Mouse (Mus musculus) liver, embryonic 14.5 days (tissue): Measurements from ENCODE around the gene Acsm1. TPM values are rescaled to one million over a fixed set of nuclear protein-coding genes. Genes with fewer than 3 reads are reported as not detected.
"Not testable (repeated sequence)": the region's sequence is repeated elsewhere in the genome, so short reads cannot be mapped to it uniquely, and the experiment has no call there.

ENCODE experiments used
- ATAC-seq: fragments of 200-750 bp; cut with Nextera tagmentation; 2 replicates; pipeline ENCODE4 v1.8.0; 2017; ENCODE audit warnings: moderate number of reproducible peaks, mild to moderate bottlenecking, moderate library complexity; ENCODE audit not compliant: insufficient read depth
- DNase-seq, 3 experiments: peaks; one replicate each; pipeline ENCODE4 v3.0.0-alpha.2; 2012 to 2013; ENCODE audit warnings: low read depth in 3 of 3, low spot score in 3 of 3
- H3K27ac ChIP-seq: fragments of 300-500 bp; sonication (generic); 2 replicates; pipeline ENCODE4 v1.5.1; 2014; ENCODE audit warnings: moderate library complexity, mild to moderate bottlenecking, control low read depth, inconsistent platforms
- H3K27me3 ChIP-seq: fragments of 300-500 bp; sonication (generic); 2 replicates; pipeline ENCODE4 v1.6.1; 2014; ENCODE audit warnings: mild to moderate bottlenecking, low read length, moderate library complexity; ENCODE audit not compliant: control insufficient read depth, insufficient read depth
- H3K36me3 ChIP-seq: fragments of 300-500 bp; sonication (generic); replicated peaks from 2 replicates; pipeline ENCODE4 v1.6.1; 2014; ENCODE audit warnings: low read depth; ENCODE audit not compliant: control insufficient read depth, insufficient read depth
- H3K4me1 ChIP-seq, 2 experiments: fragments of 200-500 bp in 1 of 2; fragments of 300-500 bp in 1 of 2; sonication (generic) in 1 of 2; replicated peaks; 2 replicates each; pipeline ENCODE4 v1.6.1; 2012 to 2014; ENCODE audit warnings: antibody characterized with exemption in 1 of 2, inconsistent platforms in 1 of 2, low read length in 1 of 2; ENCODE audit not compliant: control insufficient read depth in 2 of 2, insufficient read depth in 2 of 2
- H3K4me2 ChIP-seq: fragments of 300-500 bp; sonication (generic); 2 replicates; pipeline ENCODE4 v1.6.1; 2014; ENCODE audit warnings: low read depth, mild to moderate bottlenecking, control low read depth, moderate library complexity
- H3K4me3 ChIP-seq, 2 experiments: fragments of 200-500 bp in 1 of 2; fragments of 300-500 bp in 1 of 2; sonication (generic) in 1 of 2; 2 replicates each; pipeline ENCODE4 v1.5.1; 2012 to 2014; ENCODE audit warnings: low read depth in 2 of 2, low read length in 2 of 2, mild to moderate bottlenecking in 2 of 2, control low read depth in 1 of 2, inconsistent platforms in 1 of 2, moderate library complexity in 1 of 2; ENCODE audit not compliant: insufficient read depth in 1 of 2
- H3K9ac ChIP-seq: fragments of 300-500 bp; sonication (generic); replicated peaks from 2 replicates; pipeline ENCODE4 v1.6.1; 2014; ENCODE audit warnings: mild to moderate bottlenecking, control low read depth, moderate library complexity
- H3K9me3 ChIP-seq: fragments of 300-500 bp; sonication (generic); 2 replicates; pipeline ENCODE4 v1.6.1; 2016; ENCODE audit warnings: low read length, mixed read lengths; ENCODE audit not compliant: control insufficient read depth
- CTCF ChIP-seq: IDR thresholded peaks from 2 replicates; pipeline ENCODE4 v1.5.1; 2016; ENCODE audit warnings: antibody characterized with exemption, low read depth, control low read depth
- EP300 ChIP-seq: IDR thresholded peaks from 2 replicates; pipeline ENCODE4 v1.6.1; 2016; ENCODE audit warnings: antibody characterized with exemption, low read depth
- WGBS: fragments of 180-500 bp; shearing (Covaris S2); extraction: QIAGEN DNeasy Blood & Tissue Kit; methylation state at CpG from one replicate; pipeline ENCODE4 v1.1.7; 2014; ENCODE audit not compliant: insufficient replicate concordance; 5-methylcytosine and 5-hydroxymethylcytosine counted together
- polyA plus RNA-seq, 2 experiments: library from polyadenylated mRNA; depleted of rRNA in 1 of 2; stranded (reverse) in 1 of 2; unstranded in 1 of 2; fragments of >200 nt; fragmentation: Nextera tagmentation in 1 of 2; extraction: Ambion mirVana in 1 of 2; gene quantifications; 2 replicates each; pipeline versions ENCODE4 v1.2.1 to v1.2.3; 2012 to 2014

The Acsm1 gene
- polyA plus RNA-seq (2012; rRNA removed) (0.80 and 1.5 TPM in 2 replicates), polyA plus RNA-seq (2014; fragmentation: Nextera tagmentation; extraction: Ambion mirVana) (1.4 and 2.5 TPM in 2 replicates)

DNA sequence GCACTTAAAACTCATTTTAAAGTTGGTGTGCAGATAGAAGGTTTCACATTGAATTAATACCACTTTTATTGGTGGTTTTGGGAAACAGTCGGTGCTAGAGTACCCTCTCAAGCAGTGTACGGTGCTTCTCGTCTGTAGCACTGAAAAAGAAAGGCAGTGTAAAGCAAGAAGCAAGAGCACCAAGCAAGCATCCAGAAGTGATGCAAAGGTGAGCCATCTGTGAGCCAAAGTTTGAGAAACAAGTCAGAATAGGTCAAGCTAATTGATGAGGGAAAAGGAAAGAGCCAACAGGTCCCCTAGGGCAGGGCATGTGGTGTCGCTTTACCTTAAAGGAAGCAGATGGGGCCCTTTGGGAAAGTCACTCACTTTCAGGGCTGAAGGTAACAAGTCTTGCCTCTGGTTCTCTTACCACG, at the start of gene Acsm1:
Gene Acsm1, plus strand, starts transcription at position 363 of the 413 bp plus-strand sequence.
- no peak within 1 kb of the TSS for H3K4me2 ChIP-seq
- no peaks in the 10 kb centered on the region for H3K27me3 ChIP-seq
- 59% methylated on average over 5 of the region's 5 CpGs for WGBS
- H3K27ac ChIP-seq = no peak within 1 kb of the TSS
- ATAC-seq = no peak
- no peaks in the 10 kb centered on the region for H3K36me3 ChIP-seq
- no peak for DNase-seq
- no peaks in the 10 kb centered on the region for H3K9me3 ChIP-seq
- no peak within 1 kb of the TSS for H3K4me3 ChIP-seq
- no peak for TF ChIP-seq CTCF
- TF ChIP-seq EP300 = no peak
- no peaks in the 10 kb centered on the region for H3K4me1 ChIP-seq
- H3K9ac ChIP-seq = no peak within 1 kb of the TSS

DNA sequence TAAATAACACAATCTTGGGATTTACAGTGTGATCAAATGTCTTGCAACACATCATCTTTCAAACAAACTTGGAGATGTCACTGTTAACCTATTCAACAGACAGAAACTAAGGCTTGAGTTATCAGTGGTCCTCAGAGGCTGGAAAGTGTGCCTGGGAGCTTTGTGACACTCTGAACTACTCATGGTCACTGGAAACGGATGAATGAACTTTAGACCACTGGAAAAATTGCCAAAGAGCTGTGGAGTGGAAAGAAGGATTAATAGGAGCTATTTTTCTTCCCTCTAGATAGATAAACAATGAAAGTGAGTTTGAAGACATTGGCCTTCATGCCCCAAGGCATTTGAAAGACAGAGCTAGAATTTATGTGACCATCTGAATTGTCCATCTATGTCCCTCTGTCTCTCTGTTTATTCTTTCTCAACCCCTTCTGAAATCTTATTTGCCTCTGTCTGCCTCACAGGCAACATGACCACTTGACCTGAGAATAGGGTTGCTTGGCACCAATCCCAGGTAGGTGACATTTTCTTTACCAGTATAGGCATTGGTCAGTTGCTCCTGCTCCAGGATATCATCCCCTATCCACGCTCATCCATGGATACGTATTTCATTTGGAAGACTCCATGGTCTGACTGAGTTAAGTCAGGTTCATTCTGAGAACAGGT, 46.9 kb upstream of the Acsm1 start:
- Histone ChIP-seq H3K27ac (no peak overlapping the region), H3K36me3 (no peaks in the 10 kb centered on the region), H3K4me3 (no peak overlapping the region), H3K4me2 (no peak overlapping the region), H3K9ac (no peak overlapping the region), H3K9me3 (no peaks in the 10 kb centered on the region), H3K27me3 (no peaks in the 10 kb centered on the region), H3K4me1 (no peaks in the 10 kb centered on the region)
- ATAC-seq (no peak), DNase-seq (no peak)
- WGBS = 63% methylated on average over 3 of the region's 3 CpGs
- TF ChIP-seq CTCF (no peak), EP300 (no peak)

GRCm38 (mm10) chr7:119560452-119560835, 46.4 kb upstream of the Acsm1 start:
- Histone ChIP-seq H3K36me3 (no peaks in the 10 kb centered on the region), H3K4me2 (no peak overlapping the region), H3K27ac (no peak overlapping the region), H3K27me3 (no peaks in the 10 kb centered on the region), H3K4me3 (no peak overlapping the region), H3K4me1 (no peaks in the 10 kb centered on the region), H3K9ac (no peak overlapping the region), H3K9me3 (no peaks in the 10 kb centered on the region)
- no peak for ATAC-seq
- WGBS = 64% methylated on average over 3 of the region's 3 CpGs
- TF ChIP-seq CTCF = no peak
- TF ChIP-seq EP300 = no peak
- no peak for DNase-seq

GRCm38 (mm10) chr7:119561441-119561840, 45.4 kb upstream of the Acsm1 start:
- Histone ChIP-seq H3K36me3 (no peaks in the 10 kb centered on the region), H3K9ac (no peak overlapping the region), H3K4me3 (no peak overlapping the region), H3K9me3 (no peaks in the 10 kb centered on the region), H3K4me1 (no peaks in the 10 kb centered on the region), H3K4me2 (no peak overlapping the region), H3K27ac (no peak overlapping the region), H3K27me3 (no peaks in the 10 kb centered on the region)
- ATAC-seq = no peak
- DNase-seq = no peak
- WGBS = 26% methylated on average over 4 of the region's 4 CpGs
- TF ChIP-seq CTCF = no peak
- no peak for TF ChIP-seq EP300

- WGBS = 66% methylated on average over 2 of the region's 2 CpGs
- H3K4me2 ChIP-seq, H3K27ac ChIP-seq, H3K9me3 ChIP-seq, H3K4me1 ChIP-seq, DNase-seq, H3K9ac ChIP-seq, H3K4me3 ChIP-seq, ATAC-seq, H3K27me3 ChIP-seq, H3K36me3 ChIP-seq: not testable (repeated sequence)
Measured at GRCm38 (mm10) chr7:119562476-119562875, 44.4 kb upstream of the Acsm1 start.
